Mouse (Mus musculus) heart, postnatal 36 days (tissue): ENCODE data around the gene Tmem164. TPM values are rescaled to one million over a fixed set of nuclear protein-coding genes. Genes with fewer than 3 reads are reported as not detected.

ENCODE experiments used
- DNase-seq, 2 experiments: peaks; one replicate each; pipeline ENCODE4 v3.0.0; 2021 to 2022
- intact Hi-C: fragments of 180-260 bp; cut with DNase I; formaldehyde crosslinking; loops from one replicate; pipeline ENCODE4 v1.15.1; 2025
- microRNA-seq, 2 experiments: library from miRNA; unstranded; fragments of <30 nt; microRNA quantifications; one replicate each; pipeline ENCODE4 v1.2.0; 2021; ENCODE audit warnings: borderline number of aligned reads in 2 of 2
- total RNA-seq, 2 experiments: library from RNA; stranded (reverse); gene quantifications; 2 replicates each; pipeline ENCODE4 v1.2.3; 2021

Tmem164 gene
- total RNA-seq, 2 experiments from 2014 or later: 21.7 to 36.4 TPM

GRCm38 (mm10) chrX:142883593-142883992, 202.4 kb downstream of the Tmem164 start:
- DNase-seq: no peak
- intact Hi-C loops: loop anchor here (5.0 kb wide), 1 partner anchor 84 kb away; the partner anchor contains the start of gene Ammecr1

GRCm38 (mm10) chrX:142885962-142886361, 204.8 kb downstream of the Tmem164 start:
- no peak for DNase-seq
- intact Hi-C loops: no loop called here

Small RNA genes lying within 50 kb of the gene (microRNA-seq; reads per million reads assigned to microRNA genes)
- 10,835 to 12,639 reads per million in 2 experiments for gene Mir652
